Mouse (Mus musculus) layer of hippocampus, postnatal 10 days (tissue): ENCODE results near the gene Pdss2. TPM values are rescaled to one million over a fixed set of nuclear protein-coding genes. Genes with fewer than 3 reads are reported as not detected.

ENCODE experiments used
- DNase-seq, 2 experiments: peaks; one replicate each; pipeline ENCODE4 v3.0.0; 2021; ENCODE audit warnings: low spot score in 2 of 2
- long read RNA-seq: library from polyadenylated mRNA; stranded (forward); transcript quantifications from one replicate; pipeline ENCODE4 v2.0.0, GENCODE M21; 2023
- total RNA-seq, 2 experiments: library from RNA; stranded (reverse); gene quantifications; 2 replicates each; pipeline ENCODE4 v1.2.3; 2021

The Pdss2 gene
- total RNA-seq: 10 to 100 TPM; 16.8 to 21.5 TPM
- long read RNA-seq, transcript Pdss2-201 (8 exons, 2,127 nt): major isoform, 7 of 19 reads
- long read RNA-seq, partial matches to known transcripts: 1 of 19 reads
- long read RNA-seq, other reads (novel, unspliced or antisense): 11 of 19 reads

DNA sequence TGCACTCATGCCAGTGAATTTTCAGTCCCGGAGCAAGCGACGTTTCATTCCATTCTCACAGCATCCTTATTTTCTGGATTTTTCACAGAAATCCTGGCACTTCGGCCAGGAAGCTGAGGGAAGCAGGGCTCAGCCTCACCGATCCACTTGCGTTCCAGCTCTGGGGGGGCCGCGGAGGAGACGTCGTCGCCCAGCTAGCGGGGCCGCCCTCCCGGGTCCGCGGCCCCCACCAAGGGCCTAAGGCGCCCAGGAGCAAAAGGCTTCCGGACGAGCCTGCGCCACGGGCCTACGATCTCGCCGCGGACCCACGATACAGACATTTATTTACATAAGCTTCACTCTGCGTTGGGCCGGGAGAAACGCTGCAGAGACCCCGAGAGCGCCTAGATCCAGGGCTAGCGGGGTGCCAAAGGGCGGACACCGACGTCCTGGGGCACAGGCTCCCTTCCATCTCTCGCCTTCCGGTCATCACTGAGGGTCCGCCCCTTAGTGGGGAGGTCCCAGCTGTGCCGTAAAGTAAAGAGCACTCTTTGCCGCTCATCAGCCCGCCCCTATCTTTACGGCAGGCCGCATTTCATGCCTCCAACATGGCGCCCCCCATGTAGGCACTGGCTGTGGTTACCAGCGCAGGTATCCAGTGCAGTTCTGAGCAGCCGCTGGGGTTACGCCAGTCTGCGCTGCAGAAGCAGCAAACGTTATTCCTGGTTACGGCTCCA lies at the start of gene Pdss2:
Gene Pdss2, plus strand, starts transcription at position 577 of the 716 bp plus-strand sequence.
- peak; percentile 88 to 91 for DNase-seq

DNA sequence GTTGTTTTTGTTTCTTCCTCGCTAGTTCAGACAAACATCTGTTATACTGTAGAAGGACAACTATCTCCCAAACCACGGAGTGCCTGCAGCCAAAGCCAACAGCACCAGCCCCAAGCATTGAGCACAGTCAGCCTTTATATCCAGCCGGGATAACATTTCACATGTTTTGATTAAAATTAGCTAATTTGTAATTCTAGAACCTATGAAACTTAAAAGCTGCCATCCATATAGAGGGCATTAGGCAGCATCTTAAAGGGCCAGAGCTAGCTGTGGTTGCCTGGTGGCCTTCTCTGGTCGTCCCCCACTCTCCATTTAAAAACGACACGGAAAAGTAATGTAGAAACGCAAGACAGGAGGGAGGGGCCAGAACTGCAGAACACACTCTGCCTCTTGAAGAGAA lies 49.2 kb upstream of the Pdss2 start:
- DNase-seq: no peak

DNA sequence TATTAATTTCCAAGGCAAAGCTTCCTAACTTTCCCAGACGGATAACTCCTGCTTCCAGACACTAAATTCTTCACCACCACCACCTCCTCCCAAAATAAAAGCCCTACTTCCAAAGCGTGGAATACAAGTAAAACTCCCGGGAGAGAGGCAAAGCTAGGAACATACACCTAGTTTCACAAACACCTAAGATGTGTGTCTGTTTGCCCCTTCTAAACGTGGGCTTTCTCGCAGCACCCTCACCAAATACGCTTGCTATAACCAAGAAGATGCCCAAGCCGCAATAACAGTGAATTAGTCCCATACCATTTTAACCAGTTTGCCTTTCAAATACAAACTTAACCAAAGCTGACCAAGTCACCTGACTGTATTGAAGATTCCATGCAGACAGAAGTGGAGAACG lies 48.7 kb upstream of the Pdss2 start:
- no peak for DNase-seq

DNA sequence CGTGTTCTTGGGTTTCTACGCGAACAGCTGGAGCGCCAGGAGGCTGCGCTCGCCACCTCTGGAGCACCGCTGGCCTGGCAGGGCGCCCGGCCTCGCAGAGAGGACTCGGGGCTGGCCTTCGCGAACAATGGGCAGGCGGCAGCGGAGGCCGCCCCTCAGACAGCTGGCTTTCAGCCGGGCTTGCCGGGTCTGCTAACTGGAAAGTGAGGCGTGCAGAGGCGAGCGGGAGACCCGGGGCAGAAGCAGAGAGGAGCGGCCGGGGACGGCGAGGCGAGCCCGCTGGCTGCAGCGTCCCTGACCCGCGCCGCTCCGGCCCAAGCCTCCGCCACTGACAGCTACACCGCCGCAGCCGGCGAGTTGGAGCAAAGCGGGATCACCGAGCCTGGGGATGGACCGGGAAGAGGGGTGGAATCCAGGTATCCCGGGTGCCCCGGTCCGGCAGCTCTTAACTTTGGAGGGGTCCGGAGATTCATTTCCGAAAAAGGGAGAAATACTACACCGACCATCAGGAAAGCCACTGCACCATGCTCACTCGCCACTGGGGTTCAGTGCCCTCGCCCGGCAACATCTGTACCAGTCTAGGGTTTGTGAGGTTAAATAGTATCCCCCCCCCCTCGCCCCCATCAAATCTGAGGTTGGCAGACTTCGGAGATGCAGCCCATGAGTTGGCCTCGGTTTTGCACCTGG lies 48.0 kb upstream of the Pdss2 start:
- peak; percentile 46 to 71 for DNase-seq

DNA sequence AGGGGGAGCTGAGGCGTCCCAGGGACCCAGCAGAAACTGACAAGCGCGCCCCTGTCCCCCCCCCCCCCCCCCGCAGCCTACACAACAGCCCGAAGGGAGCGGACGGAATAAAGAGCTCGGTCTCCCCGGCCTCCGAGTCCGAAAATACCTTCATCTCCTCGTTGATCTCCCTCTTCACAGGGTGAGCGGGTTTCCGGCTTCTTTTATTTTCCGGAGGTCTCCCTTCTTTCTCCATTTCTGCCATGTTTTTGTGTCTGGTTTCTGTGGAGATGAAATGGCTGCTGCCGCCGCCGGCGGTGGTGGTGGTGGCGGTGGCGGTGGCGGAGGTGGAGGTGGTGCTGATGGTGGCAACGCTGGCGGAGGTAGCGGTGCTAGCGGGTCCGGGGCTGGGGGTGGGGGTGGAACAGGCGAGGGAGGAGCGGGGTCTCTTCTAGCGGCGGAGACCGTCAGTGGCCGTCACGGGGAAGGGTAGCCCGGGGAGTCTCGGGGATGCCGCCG lies 47.4 kb upstream of the Pdss2 start:
- no peak for DNase-seq

DNA sequence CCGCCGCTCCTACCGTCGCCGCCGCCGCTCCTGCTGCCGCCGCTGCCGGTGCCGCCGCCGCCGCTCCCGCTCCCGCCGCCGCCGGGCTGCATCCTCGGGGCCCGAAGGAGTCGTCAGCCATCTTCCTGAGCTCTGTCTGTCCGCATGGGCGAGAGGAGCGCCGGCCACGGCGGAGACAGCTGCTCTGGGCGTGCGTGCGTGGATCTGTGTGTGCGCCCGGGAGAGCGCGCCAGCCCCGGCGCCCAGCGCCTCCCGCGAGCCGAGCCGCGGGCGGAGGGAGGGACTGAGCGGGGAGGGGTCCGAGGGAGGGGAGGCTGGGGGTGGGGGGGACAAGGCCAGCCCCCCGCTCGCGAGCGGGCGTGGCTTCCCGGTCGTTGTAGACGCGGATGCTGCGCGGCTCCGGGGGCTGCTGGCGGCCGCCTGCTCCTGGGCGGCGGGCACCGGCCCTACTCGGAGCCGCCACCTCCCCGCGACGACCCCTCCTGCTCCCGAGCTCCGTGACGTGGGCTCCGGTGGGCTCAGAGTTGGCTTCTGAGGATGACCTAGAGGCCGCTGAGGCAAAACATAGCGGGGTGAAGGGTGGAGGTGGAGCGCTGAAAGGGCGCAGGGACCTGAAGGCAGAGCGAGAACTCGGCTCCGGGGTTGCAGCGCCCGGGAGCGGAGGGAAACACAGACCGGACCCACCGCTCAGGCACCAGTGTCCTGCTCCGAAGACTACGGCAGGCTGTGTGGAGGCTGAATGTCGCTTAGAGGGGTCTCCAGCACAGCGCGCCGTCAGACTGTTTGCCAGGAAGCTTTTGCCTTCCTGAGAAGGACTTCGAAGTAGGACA lies 46.7 kb upstream of the Pdss2 start, which contains the start of the genes Sobp and 9030612E09Rik:
Gene Sobp, minus strand, starts transcription at position 205 of the 830 bp plus-strand sequence.
Gene 9030612E09Rik, plus strand, starts transcription at position 379 of the 830 bp plus-strand sequence.
- DNase-seq: peak; percentile 77 to 86

DNA sequence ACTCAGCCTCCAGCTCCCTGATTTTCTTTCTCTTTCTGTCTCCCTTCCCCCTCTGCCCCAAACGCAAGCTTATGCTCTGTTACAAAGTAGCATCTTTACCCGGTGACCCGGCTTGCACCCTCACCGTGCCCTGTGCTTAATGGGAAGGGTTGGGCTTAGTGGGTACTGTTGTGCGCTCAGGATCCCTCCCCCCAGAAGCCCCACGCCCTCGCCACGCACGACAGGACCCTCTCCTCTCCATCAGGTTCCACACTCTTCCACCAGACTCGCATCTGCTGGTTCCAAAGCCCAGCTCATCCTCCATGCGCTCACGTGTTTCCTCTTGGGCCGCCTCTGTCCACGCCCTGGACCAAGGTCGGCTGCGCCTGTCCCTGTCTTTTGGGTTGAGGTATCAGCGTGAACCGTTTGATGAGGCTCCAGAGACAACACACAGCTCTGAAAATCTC lies 46.1 kb upstream of the Pdss2 start:
- DNase-seq: peak in 1 of 2 experiments; percentile 36

DNA sequence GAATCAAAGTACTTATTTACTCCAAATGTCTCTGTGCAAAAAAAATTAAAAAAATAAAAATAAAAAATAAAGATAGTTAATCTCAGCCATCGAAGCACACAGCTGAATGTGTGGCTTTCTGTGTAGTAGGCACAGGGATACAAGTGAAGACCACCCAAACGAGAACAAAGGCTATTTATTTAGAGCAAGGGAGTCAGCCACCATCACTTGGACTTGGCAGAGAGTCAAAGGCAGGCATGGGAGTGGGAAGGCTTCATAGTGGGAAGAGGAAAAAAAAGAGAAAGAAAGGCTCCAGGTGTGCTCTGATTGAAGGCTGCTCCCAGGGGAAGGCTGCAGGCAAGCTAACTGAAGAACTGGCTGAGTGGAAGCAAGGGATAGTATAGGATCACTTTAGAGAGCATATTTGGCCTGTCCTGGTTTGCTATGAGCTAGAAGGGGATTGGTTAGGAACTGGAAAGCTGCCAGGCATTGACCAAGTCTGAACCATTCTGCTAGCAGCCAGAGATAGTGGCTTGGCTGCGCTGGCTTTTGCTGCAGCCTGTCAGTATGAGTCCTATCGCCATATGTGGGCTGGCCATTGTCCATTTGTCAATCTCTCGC lies 40.9 kb upstream of the Pdss2 start:
- DNase-seq: no peak

DNA sequence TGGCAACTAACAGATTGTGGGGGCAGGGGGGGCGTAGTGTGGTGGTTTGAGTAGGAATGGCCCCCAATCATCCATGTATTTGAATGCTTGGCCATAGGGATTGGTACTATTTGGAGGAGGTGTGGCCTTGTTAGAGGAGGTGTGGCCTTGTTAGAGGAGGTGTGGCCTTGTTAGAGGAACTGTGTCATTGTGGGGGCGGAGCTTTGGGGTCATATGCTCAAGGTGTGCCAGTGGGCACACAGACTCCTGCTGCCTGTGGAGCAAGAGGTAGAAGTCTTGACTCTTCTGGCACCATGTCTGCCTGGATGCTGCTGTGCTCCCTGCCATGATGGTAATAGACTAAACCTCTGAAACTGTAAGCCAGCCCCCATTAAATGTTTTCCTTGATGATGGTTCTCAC lies 21.1 kb upstream of the Pdss2 start:
- DNase-seq: no peak

DNA sequence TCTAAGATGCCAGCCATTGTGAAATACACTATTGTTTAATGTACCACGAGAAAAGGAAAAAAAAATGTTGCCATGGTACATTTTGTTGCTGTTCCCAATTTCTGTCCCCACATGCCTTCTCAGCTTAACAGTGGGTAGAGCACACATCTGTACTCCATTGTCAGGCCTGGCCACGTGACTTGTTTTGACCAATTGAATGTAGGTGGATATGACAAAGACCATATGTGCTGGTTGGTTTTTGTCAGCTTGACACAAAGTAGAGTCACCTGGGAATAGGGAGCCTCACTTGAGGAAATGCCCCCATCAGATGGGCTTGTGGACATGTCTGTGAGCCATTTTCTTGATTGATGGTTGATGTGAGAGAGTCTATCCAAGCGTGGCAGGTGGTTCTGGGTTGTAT lies 17.4 kb upstream of the Pdss2 start:
- DNase-seq: no peak

DNA sequence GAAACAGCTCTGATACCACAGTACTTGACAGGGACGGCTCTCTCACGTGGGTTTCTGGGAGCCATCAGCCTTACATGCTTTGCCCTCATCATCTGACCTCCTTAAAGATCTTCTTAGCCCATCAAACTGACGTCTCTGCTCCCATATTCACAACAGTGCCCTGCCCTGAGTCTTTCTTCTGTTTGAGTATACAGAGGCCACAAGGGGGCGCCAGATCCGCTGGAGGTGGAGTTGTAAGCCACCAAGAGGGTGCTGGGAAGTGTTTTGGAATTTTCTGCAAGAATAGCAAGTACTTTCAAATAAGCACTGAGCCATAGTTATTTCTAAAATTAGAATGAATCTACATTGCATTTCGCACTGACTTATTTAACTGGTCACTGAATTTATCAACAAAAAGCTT lies 9.4 kb upstream of the Pdss2 start:
- no peak for DNase-seq

DNA sequence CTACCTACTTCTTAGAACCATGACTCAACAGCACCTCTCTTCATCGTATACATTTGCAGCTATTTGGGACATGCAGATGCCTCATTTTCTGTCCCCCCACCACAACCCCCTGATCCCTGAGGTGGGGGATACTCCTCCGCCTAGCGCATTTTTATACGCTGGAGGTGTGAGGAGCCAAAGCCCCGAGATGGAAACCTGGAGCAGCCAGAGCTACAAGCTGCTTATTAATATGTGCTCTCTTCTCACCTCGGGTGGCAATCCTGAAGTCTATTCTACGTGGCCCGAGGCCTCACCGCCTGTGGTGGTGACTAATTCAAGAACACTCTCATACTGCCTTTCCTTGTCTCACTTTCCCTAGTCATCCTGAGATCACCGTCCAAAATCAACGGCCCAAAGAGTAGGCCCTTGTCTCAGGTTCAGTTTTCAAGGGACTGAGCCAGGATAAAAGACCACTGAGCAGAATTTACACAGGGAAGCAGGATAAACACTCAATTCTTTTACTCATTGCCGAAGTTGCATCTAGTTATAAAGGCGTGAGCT lies 3.9 kb upstream of the Pdss2 start:
- DNase-seq: no peak

DNA sequence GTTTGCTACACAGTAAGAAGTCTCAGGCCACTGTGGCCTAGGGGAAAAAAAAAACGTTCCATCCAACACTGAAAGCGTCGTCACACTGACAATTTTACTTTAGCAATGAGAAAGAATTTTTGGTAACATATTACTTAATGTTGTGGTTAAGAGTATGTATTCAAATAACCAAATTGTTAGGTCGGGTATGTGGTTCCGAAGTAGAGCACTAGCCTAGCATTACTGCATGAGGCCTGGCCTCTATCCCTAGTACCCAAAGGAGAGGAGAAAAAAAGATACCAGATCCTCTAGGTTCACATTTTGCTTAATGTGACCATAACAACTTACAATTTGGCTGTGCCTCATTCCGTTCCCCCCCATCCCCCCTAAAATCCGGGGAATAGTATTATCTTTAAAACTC lies 807 bp upstream of the Pdss2 start:
- peak in 1 of 2 experiments; percentile 10 for DNase-seq

DNA sequence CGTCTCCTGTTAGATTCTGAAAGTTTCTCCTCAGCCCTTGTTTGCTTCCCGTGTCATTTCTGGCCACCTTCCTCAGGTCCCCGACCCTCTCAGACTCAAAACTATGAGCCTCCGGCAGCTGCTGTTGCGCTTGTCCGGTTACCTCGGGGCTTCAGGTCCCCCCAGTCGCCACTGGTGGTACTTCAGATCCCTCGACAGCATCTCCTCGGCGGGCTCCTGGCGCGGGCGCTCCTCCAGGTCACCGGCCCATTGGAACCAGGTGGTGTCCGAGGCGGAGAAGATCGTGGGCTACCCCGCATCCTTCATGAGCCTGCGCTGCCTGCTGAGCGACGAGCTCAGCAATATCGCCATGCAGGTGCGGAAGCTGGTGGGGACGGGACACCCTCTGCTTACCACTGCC lies 373 bp downstream of the Pdss2 start:
- DNase-seq: peak in 1 of 2 experiments; percentile 37

DNA sequence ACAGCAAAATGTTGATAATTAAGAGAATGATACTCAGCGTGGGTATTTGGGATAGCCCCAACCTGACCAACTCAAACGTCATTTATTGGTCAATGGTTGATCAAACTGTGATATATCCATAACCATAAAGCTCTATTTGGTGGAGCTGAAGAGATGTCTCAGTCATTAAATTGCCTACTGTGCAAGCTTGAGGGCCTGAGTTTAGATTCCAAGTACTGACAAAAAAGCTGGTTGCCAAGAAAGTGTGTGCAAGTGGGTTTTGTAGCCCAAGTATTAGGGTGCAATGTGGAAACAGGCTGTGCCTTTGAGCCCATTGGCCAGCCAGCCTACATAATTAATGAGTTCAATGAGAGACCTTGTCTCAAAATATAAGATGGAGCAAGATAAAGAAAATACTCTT lies 2.1 kb downstream of the Pdss2 start:
- no peak for DNase-seq

DNA sequence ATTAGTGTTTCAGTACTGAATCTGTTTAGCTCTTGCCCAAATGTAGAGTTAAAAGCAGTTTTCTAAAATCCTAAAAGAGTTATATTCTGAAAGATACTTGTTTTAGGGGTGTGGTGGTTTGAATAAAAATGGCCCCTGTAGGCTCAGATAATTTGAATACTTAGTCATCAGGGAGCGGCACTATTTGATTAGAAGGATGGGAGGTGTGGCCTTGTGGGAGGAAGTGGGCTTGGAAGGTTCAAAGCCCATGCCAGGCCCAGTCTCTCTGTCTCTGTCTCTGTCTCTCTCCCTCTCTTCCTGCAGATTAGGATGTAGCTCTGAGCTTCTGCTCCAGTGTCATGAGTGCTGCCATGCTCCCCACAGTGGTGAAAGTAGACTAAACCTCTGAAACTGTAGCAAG lies 5.1 kb downstream of the Pdss2 start:
- DNase-seq: no peak

DNA sequence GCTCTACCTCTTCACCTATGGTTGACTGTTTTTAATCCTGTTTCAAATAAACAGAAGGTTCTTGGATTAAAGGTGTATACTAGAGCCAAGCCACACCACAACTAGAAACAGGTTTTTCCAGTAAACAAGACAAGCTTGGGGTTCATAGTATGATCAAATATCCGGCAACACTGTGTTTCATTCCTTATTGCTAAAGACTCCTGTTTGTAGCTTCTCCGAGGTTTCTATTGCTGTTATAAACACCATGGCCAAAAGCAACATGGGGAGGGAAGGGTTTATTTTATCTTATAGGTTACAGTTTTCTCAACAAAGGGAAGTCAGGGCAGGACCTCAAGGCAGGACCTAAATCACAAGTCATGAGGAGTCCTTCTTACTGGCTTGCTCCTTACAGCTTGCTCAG lies 8.0 kb downstream of the Pdss2 start:
- no peak for DNase-seq

DNA sequence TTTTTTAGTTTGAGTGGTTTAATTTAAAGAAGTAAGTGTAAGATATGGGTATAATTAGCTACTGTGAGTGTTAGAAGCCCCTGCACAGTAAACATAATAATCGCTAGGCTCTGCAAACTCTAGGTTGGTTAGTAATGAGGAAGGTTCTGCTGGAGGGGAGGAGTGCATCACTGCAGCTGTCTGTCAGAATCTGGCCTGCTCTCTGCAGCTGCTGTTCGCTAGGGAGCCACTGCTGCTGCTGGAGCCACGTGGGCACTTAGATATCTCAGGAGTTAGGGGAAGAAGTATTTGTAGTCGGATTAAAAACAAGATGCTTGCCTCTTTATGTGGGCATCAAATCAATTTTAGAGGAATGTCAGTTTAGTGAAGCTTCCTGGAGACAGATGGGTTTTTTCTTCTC lies 13.2 kb downstream of the Pdss2 start:
- no peak for DNase-seq

DNA sequence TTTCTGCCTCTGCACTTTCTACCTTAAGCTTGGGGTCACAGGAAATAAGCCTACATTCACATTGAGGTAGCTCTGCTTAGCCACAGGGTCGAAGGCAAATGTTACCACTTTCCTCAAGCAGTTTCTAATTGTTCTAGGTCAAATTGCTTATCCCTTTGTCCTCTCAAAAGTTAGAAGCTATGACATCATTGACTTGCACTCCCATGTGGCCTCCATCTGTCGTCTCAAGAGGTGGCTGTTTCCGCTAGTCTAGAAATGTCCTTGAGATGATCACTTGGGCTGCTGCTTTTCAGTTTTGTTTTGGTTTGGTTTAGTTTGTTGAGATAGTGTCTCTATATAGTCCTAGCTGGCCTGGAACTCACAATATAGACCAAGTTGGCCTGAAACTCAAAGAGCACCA lies 13.7 kb downstream of the Pdss2 start:
- no peak for DNase-seq
